Mouse (Mus musculus): ENCODE data around the gene Magi1. TPM values are rescaled to one million over a fixed set of nuclear protein-coding genes. Genes with fewer than 3 reads are reported as not detected.

Gene Magi1
- polyA plus RNA-seq, 1 experiment from 2014 or later, result 23.5 TPM

DNA sequence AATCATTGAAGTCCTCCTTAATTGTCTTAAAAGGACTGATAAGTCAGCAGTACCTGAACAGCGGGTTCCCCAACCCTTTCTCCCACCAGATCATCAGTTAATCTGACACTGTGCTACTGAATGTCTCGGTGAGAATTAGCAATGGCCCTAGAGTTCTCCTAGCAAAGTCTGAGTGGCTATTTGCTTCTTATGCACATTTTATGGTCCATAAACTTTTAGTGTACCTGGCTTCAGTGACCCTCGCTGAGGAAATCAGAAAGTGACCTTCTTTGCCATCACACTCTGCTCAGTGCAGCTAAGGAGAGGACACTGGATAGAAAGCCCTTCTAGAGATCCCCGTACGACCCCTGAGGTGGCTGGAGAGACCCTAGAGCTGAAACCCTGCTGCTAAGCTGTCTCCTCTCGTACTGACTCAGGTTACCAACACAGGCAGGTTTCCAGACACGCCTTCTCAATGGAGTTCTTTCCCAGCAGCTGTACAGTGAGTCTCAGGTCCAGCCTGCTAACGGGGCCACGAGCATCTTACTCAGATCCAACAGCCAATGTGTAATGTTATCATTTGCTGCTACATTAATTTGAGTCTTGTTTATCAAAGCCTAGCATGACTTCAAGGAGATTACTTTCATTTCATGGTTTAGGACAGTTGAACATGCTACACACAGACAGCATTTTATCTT, 461.4 kb downstream of the Magi1 start:
- H3K4me1 ChIP-seq (ENCODE audit: control insufficient read depth, insufficient read depth, low read length), result peaks cover 28% of the 10 kb centered on the region
- H3K9me3 ChIP-seq (ENCODE audit: control insufficient read depth, low read length), result no peaks in the 10 kb centered on the region
- no peak overlapping the region for H3K9ac ChIP-seq (ENCODE audit: low read length)
- no peaks in the 10 kb centered on the region for H3K36me3 ChIP-seq (ENCODE audit: control insufficient read depth, insufficient read depth, low read length)
- 51% methylated on average over 9 of the region's 9 CpGs for WGBS
- no peak overlapping the region for H3K27ac ChIP-seq (ENCODE audit: low read depth, low read length)
- ATAC-seq (ENCODE audit: insufficient read depth, low FRiP score, low TSS enrichment), result no peak
- no peak overlapping the region for H3K4me3 ChIP-seq (ENCODE audit: low read depth, low read length)
- H3K4me2 ChIP-seq (ENCODE audit: low read depth), result no peak overlapping the region
- H3K27me3 ChIP-seq (ENCODE audit: control insufficient read depth, insufficient read depth, low read length), result no peaks in the 10 kb centered on the region
- DNase-seq (ENCODE audit: low spot score), result no peak

DNA sequence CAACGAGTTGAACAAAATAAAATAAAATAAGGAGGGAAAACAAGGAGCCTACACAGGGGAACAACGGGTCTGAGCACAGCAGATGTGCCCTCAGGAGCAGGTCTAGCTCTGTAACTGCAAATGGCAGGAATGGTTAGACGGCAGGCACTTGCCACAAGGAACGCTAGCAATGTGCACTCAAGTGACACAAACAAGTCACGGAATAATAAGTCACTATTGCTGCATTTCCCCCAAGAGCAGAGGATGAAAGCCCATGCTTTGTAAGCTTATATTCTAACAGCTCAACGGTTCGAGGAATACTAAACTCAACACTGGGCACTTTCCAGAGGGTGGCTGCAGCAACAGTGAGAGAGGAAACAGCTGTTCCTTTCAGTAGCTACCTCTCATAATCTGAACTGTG, 462.2 kb downstream of the Magi1 start:
- no peak overlapping the region for H3K9ac ChIP-seq (ENCODE audit: low read length)
- 37% methylated on average over 7 of the region's 7 CpGs for WGBS
- no peaks in the 10 kb centered on the region for H3K27me3 ChIP-seq (ENCODE audit: control insufficient read depth, insufficient read depth, low read length)
- H3K27ac ChIP-seq (ENCODE audit: low read depth, low read length), result 0 out of 2 replicates have a peak overlapping the region, but pooled peaks have one; percentile 15
- H3K4me3 ChIP-seq (ENCODE audit: low read depth, low read length), result no peak overlapping the region
- no peaks in the 10 kb centered on the region for H3K36me3 ChIP-seq (ENCODE audit: control insufficient read depth, insufficient read depth, low read length)
- H3K4me2 ChIP-seq (ENCODE audit: low read depth), result no peak overlapping the region
- ATAC-seq (ENCODE audit: insufficient read depth, low FRiP score, low TSS enrichment), result no peak
- no peaks in the 10 kb centered on the region for H3K9me3 ChIP-seq (ENCODE audit: control insufficient read depth, low read length)
- peaks cover 29% of the 10 kb centered on the region for H3K4me1 ChIP-seq (ENCODE audit: control insufficient read depth, insufficient read depth, low read length)
- DNase-seq (ENCODE audit: low spot score), result peak; percentile 40

GRCm38 (mm10) chr6:93819888-93820287, 463.8 kb downstream of the Magi1 start:
- ATAC-seq (ENCODE audit: insufficient read depth, low FRiP score, low TSS enrichment) (peak; percentile 97), DNase-seq (ENCODE audit: low spot score) (peak; percentile 79)
- 18% methylated on average over 6 of the region's 6 CpGs for WGBS
- Histone ChIP-seq H3K27ac (ENCODE audit: low read depth, low read length) (peak overlapping the region; percentile 50; the same call in 1 of the 2 replicates), H3K4me2 (ENCODE audit: low read depth) (no peak overlapping the region), H3K4me3 (ENCODE audit: low read depth, low read length) (no peak overlapping the region), H3K27me3 (ENCODE audit: control insufficient read depth, insufficient read depth, low read length) (no peaks in the 10 kb centered on the region), H3K4me1 (ENCODE audit: control insufficient read depth, insufficient read depth, low read length) (peaks cover 30% of the 10 kb centered on the region), H3K36me3 (ENCODE audit: control insufficient read depth, insufficient read depth, low read length) (no peaks in the 10 kb centered on the region), H3K9me3 (ENCODE audit: control insufficient read depth, low read length) (no peaks in the 10 kb centered on the region), H3K9ac (ENCODE audit: low read length) (no peak overlapping the region)

GRCm38 (mm10) chr6:93819282-93819681, 464.4 kb downstream of the Magi1 start:
- WGBS, result 92% methylated on average over 4 of the region's 4 CpGs
- no peak for DNase-seq (ENCODE audit: low spot score)
- peak overlapping the region; percentile 50; the same call in 1 of the 2 replicates for H3K27ac ChIP-seq (ENCODE audit: low read depth, low read length)
- H3K4me3 ChIP-seq (ENCODE audit: low read depth, low read length), result no peak overlapping the region
- no peaks in the 10 kb centered on the region for H3K36me3 ChIP-seq (ENCODE audit: control insufficient read depth, insufficient read depth, low read length)
- H3K9me3 ChIP-seq (ENCODE audit: control insufficient read depth, low read length), result no peaks in the 10 kb centered on the region
- no peak overlapping the region for H3K4me2 ChIP-seq (ENCODE audit: low read depth)
- ATAC-seq (ENCODE audit: insufficient read depth, low FRiP score, low TSS enrichment), result no peak
- H3K27me3 ChIP-seq (ENCODE audit: control insufficient read depth, insufficient read depth, low read length), result no peaks in the 10 kb centered on the region
- no peak overlapping the region for H3K9ac ChIP-seq (ENCODE audit: low read length)
- H3K4me1 ChIP-seq (ENCODE audit: control insufficient read depth, insufficient read depth, low read length), result peaks cover 30% of the 10 kb centered on the region

DNA sequence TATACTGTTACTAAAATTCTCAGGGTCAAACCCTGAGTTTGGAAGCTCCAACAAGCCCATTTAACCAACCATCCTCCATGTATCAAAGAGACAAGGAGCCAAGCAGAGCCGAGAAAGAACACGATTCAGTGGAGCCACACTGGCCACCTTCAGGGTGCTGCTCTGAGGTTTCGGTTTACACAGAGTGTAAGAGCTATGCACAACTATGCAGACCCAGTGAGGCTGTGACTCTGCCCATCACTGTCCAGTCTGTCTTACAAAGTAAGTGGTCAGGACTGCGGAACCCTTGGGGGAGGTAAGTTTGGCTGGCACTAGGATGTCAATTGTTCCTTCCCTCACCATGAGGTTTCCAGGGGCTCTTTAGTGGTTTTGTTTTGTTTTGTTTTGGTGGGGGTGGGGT, 465.2 kb downstream of the Magi1 start:
- H3K4me1 ChIP-seq (ENCODE audit: control insufficient read depth, insufficient read depth, low read length), result peaks cover 30% of the 10 kb centered on the region
- H3K27me3 ChIP-seq (ENCODE audit: control insufficient read depth, insufficient read depth, low read length), result no peaks in the 10 kb centered on the region
- no peak overlapping the region for H3K27ac ChIP-seq (ENCODE audit: low read depth, low read length)
- ATAC-seq (ENCODE audit: insufficient read depth, low FRiP score, low TSS enrichment) (no peak), DNase-seq (ENCODE audit: low spot score) (no peak)
- WGBS, result 66% methylated on average over 4 of the region's 4 CpGs
- H3K36me3 ChIP-seq (ENCODE audit: control insufficient read depth, insufficient read depth, low read length), result no peaks in the 10 kb centered on the region
- no peaks in the 10 kb centered on the region for H3K9me3 ChIP-seq (ENCODE audit: control insufficient read depth, low read length)
- no peak overlapping the region for H3K4me3 ChIP-seq (ENCODE audit: low read depth, low read length)
- H3K9ac ChIP-seq (ENCODE audit: low read length), result no peak overlapping the region
- no peak overlapping the region for H3K4me2 ChIP-seq (ENCODE audit: low read depth)

- Histone ChIP-seq H3K27ac (ENCODE audit: low read depth, low read length) (no peak overlapping the region), H3K36me3 (ENCODE audit: control insufficient read depth, insufficient read depth, low read length) (no peaks in the 10 kb centered on the region; the same call in 1 of the 2 replicates), H3K4me2 (ENCODE audit: low read depth) (no peak overlapping the region), H3K4me3 (ENCODE audit: low read depth, low read length) (no peak overlapping the region), H3K9me3 (ENCODE audit: control insufficient read depth, low read length) (no peaks in the 10 kb centered on the region), H3K9ac (ENCODE audit: low read length) (no peak overlapping the region), H3K4me1 (ENCODE audit: control insufficient read depth, insufficient read depth, low read length) (no peaks in the 10 kb centered on the region; the same call in 1 of the 2 replicates), H3K27me3 (ENCODE audit: control insufficient read depth, insufficient read depth, low read length) (no peaks in the 10 kb centered on the region)
- WGBS, result 91% methylated on average over 5 of the region's 5 CpGs
- no peak for DNase-seq (ENCODE audit: low spot score)
- ATAC-seq (ENCODE audit: insufficient read depth, low FRiP score, low TSS enrichment), result no peak
Observed at GRCm38 (mm10) chr6:93805407-93805936, 478.2 kb downstream of the Magi1 start.

DNA sequence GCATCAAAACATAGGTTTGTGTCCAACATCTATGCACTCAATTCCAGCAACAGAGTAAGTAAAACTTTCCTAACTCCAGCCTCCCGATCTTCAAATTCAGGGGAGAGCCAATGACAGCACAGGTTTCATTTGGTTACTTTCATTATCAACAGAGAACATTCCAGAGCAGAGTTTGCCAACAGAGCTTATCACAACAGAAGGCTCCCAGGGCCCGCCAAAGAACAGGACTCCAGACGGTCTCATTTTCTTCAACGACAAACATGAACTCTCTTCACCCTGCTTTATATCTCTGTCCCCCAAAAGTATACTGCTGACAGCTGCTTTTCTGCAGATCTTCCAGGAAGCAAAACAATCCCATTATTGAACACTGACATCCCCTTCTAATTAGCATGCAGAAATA, 481.3 kb downstream of the Magi1 start:
- no peak overlapping the region for H3K9ac ChIP-seq (ENCODE audit: low read length)
- no peak overlapping the region for H3K27ac ChIP-seq (ENCODE audit: low read depth, low read length)
- DNase-seq (ENCODE audit: low spot score), result no peak
- 59% methylated on average over 4 of the region's 4 CpGs for WGBS
- H3K36me3 ChIP-seq (ENCODE audit: control insufficient read depth, insufficient read depth, low read length), result no peaks in the 10 kb centered on the region; the same call in 1 of the 2 replicates
- no peaks in the 10 kb centered on the region; the same call in 1 of the 2 replicates for H3K4me1 ChIP-seq (ENCODE audit: control insufficient read depth, insufficient read depth, low read length)
- no peak overlapping the region for H3K4me2 ChIP-seq (ENCODE audit: low read depth)
- no peak overlapping the region for H3K4me3 ChIP-seq (ENCODE audit: low read depth, low read length)
- no peak for ATAC-seq (ENCODE audit: insufficient read depth, low FRiP score, low TSS enrichment)
- H3K9me3 ChIP-seq (ENCODE audit: control insufficient read depth, low read length), result no peaks in the 10 kb centered on the region
- no peaks in the 10 kb centered on the region for H3K27me3 ChIP-seq (ENCODE audit: control insufficient read depth, insufficient read depth, low read length)

- no peak overlapping the region for H3K27ac ChIP-seq (ENCODE audit: low read depth, low read length)
- DNase-seq (ENCODE audit: low spot score) (no peak), ATAC-seq (ENCODE audit: insufficient read depth, low FRiP score, low TSS enrichment) (no peak)
- H3K4me2 ChIP-seq (ENCODE audit: low read depth), result no peak overlapping the region
- WGBS, result 72% methylated on average over 4 of the region's 4 CpGs
- no peaks in the 10 kb centered on the region for H3K27me3 ChIP-seq (ENCODE audit: control insufficient read depth, insufficient read depth, low read length)
- no peak overlapping the region for H3K9ac ChIP-seq (ENCODE audit: low read length)
- no peak overlapping the region for H3K4me3 ChIP-seq (ENCODE audit: low read depth, low read length)
- no peaks in the 10 kb centered on the region for H3K9me3 ChIP-seq (ENCODE audit: control insufficient read depth, low read length)
- no peaks in the 10 kb centered on the region; the same call in 1 of the 2 replicates for H3K36me3 ChIP-seq (ENCODE audit: control insufficient read depth, insufficient read depth, low read length)
- no peaks in the 10 kb centered on the region; the same call in 1 of the 2 replicates for H3K4me1 ChIP-seq (ENCODE audit: control insufficient read depth, insufficient read depth, low read length)
Observed at GRCm38 (mm10) chr6:93800465-93800864, 483.3 kb downstream of the Magi1 start.

All from neural tube, embryonic 11.5 days (tissue).